Mouse (Mus musculus): ENCODE measurements at regions not wholly inside any gene's neighbourhood (a gene's known extent, or its start where the extent isn't known, plus 50 kb on each side); places are given as distances from the start of the nearest gene placed in this dataset.

DNA sequence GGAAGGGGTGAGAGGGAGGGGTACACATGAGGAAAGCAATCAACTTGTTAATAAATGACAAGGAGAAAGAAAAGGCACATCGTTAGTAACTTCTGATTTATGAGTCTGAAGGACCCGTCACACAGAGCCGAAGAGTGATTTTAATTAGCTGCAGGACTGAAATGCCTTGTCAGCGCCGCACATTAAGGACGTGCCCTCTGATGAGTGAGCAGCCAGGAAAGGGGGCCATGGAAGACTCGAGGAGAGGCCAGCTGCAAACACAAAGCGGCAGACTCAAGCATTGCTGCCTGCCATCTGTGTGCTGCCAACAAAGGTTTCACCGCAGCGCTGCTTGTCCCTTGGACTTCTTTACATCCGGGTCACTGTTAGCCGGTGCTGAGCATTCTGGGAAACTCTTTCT is 184.8 kb upstream of the Fn1 start:
- DNase-seq (ENCODE audit: low read depth, low spot score): no peak

DNA sequence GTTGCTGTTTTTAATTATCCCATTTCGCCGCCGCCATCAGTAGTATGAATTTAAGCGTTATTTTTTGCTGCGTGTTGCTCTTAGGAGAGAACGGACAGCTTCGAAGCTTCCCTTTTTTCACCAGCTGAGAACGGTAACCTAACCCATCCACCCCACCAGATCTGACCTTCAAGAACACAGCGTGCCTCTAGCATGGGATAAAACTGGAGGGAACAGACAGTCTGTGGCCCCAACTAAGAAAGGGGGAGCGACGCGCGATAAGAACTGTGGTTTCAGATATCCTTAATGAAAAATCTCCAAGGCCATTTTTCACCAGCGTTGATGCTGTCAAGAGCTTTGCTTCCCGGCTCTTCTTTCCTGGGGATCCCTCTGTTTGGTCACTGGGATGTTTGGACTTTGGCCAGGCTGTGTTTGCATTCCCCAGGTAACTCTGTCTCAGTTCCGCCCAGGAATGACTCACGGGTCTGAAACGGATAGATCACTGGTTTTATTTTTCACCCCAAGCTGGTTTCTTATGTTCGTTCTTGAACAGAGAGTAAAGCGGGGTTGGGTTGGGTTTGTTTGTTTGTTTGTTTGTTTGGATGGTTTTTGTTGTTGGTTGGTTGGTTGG is 184.1 kb upstream of the Fn1 start:
- no peak for DNase-seq (ENCODE audit: low read depth, low spot score)

DNA sequence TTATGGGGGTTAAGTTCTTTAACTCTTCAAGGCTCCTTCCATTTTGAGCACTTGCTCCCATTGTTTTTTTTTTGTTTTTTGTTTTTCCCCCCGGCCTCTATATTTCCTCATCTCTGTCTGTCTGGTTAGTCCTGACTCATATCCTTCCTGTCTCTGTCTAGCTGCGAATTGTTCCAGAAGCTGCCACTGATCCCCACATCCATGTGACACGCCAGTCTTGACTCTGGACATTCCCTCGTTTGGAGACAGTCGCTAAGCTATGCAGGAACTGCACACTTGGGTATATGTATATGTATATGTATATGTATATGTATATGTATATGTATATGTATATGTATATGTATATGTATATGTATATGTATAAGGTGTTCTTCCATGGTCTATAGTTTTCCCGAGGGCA is 177.4 kb upstream of the Fn1 start:
- DNase-seq (ENCODE audit: low read depth, low spot score): no peak

DNA sequence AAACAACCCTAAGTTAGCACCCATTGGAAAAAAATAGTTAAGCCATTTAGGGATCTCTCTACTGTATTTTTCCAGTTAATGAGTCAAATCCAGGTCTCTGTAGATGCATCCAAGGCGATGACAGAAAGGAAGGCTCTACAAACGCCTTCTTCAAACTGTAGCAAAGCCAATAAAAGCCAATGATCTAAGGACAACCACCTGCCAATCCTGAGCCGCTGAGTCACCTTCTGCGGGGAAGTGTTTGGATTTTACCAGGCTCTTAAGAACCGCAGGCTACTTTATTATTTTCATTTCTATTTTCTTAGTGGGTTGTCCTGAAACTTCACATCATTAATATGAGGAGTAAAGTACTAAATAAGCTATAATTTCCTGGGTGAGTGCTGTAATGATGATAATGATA is 171.4 kb upstream of the Fn1 start:
- DNase-seq (ENCODE audit: low read depth, low spot score): no peak

- no peak for DNase-seq (ENCODE audit: low read depth, low spot score)
Observed at GRCm38 (mm10) chr1:71822123-71822522, 169.1 kb upstream of the Fn1 start.

- DNase-seq (ENCODE audit: low read depth, low spot score): no peak
Observed at GRCm38 (mm10) chr1:71821099-71821498, 168.1 kb upstream of the Fn1 start.

GRCm38 (mm10) chr1:71816306-71816705 is 163.3 kb upstream of the Fn1 start:
- DNase-seq (ENCODE audit: low read depth, low spot score): no peak

- no peak for DNase-seq (ENCODE audit: low read depth, low spot score)
Observed at GRCm38 (mm10) chr1:71814141-71814540, 161.1 kb upstream of the Fn1 start.

DNA sequence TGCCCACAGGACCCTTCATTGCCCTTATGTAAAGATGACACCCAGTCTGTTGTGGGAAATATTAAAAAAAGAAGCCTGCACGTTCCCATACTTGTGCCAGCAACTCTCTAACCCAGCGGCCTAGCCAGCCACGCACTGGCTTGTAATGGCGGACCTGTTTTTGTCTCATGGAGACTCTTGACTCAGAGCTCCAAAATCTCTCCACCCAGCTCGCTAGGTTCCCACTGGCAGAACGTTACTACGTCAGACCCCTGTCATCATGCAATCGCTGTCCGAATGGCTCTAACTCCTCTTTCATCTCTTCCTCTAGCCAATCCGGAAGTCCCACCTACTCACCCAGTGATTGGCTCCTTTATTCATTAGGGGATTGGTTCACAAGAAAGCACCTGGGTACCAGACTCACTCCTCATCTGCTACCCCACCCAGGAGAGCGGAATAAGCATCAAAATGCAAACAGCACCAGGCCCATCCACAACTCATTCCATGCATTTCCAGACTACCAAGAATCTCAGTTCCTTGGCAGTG is 159.2 kb upstream of the Fn1 start:
- DNase-seq (ENCODE audit: low read depth, low spot score): no peak

DNA sequence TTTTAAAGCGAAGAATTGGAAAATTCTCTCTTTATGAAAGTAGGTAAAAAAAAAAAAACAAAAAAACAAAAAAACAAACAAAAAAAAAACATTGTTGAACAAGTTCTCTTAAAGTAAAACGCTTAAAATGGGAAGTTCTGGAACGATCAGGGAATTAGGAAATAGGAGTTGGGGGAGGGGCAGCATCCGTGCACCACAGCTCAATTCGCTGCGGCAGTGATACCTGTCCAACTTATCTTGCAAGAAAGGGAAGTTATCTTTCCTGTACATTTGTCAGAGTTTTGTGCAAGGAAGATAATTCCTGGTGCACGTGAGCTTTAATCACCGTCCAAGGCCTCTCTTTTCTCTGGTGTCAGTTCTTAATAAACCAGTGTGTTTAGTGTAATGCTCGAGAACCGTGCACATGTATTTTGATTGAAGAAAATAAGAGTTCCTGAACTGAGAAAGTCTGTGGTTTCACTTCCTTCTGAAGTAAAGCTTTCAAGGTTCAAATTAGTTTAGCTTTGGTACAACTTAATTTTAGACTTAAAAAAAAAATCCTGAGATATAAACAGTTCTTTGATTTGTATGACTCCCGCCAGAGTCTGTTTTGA is 158.3 kb upstream of the Fn1 start:
- no peak for DNase-seq (ENCODE audit: low read depth, low spot score)

DNA sequence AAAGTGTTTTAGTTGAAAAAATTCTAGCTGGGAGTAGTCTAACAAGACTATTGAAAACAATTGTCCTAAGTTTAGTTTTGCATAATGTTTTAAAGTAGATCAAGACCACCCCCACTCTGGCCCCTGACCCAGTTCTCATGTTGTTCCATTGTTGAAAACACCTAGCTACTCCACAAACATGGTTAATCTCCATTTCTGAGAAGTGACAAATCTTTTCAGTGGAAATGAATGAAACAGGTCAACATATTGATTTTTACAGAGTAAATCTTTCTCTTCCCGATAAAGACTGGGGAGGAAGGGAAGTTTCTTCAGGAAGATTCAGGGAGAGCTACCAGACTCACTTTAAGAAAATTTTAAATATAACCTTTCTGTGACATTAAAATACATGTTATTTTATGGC is 155.0 kb upstream of the Fn1 start:
- no peak for DNase-seq (ENCODE audit: low read depth, low spot score)

DNA sequence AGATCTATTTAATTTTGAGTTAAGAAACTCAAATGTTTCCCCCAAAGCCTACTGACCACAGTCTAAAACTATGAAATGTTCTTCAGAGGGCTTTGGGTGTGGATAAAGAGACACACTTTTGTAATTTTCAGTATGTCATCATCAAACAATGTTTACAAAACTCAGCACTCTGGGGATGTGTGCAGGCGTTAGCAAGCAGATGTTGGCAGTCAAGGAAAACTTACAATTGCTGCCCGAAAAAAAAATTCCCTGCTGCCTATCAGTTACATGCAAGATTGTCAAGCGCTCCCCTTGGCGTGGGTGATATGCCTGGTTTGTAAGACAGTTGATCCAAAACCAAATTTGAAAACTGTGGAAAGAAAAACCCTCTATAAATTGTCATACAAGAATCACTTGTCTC is 154.6 kb upstream of the Fn1 start:
- DNase-seq (ENCODE audit: low read depth, low spot score): no peak

DNA sequence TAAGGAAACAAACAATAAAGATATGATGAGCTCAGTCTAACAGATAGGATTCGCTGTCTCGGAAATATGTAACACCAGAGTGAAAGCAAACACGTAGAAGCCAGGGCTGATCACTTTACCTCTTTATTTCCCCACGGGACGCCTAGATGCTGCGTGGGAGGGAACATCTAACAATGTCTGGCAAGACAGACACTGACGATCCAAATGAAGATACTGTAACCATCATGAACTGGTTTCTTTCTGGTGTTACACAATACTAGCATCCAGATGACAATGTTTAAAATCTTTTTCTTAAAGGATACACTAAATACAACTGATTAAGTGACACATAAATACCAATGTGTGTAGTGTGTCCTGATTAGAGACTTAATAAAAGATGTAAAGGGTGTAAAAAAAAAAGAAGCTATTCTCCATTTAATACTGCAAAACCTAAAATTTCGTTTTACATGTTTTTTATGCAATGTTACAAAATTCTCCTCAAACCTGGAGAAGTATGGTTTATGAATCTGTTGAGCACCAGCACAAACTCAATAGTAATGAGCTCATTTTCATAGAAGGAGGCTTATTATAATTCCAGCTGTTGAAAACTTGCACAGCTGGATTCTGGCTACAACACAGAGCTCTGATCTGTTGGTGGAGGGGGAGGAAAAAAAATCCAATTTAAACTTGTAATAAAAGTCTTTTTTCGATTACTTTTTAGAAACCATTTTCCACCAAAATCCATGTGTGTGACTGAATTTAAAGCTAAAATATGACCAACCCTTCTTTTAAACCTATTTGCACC is 148.5 kb upstream of the Fn1 start:
- no peak for DNase-seq (ENCODE audit: low read depth, low spot score)

DNA sequence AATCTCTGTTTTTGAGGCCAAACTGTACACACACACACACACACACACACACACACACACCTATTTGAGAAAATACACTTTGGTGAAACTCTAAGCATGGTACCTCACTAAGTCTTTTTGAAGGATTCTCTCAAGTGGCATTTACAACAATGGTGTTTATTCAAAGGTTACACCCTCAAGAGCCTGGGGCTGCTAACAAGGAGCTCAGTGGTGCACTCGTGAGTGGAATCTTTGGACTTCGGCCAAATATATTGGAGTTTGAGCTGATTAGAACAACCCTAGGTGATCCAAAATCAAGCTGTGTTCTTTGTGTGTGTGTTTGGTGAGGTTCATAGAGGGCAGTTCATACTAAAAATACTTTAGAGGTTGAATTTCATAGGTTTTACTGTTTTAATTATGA is 147.6 kb upstream of the Fn1 start:
- no peak for DNase-seq (ENCODE audit: low read depth, low spot score)

GRCm38 (mm10) chr1:71798636-71799035 is 145.6 kb upstream of the Fn1 start:
- DNase-seq (ENCODE audit: low read depth, low spot score): no peak

DNA sequence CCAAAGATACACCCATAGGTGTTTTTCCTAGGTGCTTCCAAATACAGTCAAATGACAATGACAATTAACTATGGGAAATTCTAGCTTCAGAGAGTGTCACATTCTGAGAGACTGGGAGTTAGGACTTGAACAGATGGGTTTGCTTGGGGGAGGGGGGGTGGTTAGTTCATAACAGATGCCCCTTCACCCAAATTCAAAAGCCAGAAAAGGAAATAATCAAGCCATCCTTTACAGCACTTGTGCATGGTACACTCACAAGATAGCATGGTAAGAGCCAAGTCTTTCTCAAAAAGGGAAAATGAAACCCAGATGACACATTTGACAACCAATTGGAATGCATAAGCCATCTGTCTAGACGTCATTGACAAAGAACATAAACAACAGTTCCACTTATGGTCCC is 135.4 kb upstream of the Fn1 start:
- no peak for DNase-seq (ENCODE audit: low read depth, low spot score)

DNA sequence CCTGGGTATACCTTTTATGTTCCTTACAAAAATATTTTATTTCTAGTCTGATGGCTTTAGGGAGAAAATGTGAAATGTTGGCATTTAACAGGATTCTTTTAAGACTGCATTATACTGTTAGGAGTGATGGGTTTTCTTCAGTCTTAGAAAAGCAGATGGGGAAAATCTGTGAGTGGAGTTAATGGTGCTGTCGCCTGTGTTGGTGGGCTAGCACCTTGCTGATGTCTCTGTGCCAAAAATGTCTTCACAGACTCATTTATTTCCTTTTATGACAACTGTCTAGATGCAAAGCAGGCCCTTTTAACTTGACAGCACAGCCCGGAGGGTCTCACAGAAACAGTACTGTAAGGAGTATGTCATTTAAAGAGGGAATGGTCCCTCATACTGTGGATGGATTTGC is 131.9 kb upstream of the Fn1 start:
- no peak for DNase-seq (ENCODE audit: low read depth, low spot score)

- DNase-seq (ENCODE audit: low read depth, low spot score): no peak
Observed at GRCm38 (mm10) chr1:71778292-71778691, 125.3 kb upstream of the Fn1 start.

DNA sequence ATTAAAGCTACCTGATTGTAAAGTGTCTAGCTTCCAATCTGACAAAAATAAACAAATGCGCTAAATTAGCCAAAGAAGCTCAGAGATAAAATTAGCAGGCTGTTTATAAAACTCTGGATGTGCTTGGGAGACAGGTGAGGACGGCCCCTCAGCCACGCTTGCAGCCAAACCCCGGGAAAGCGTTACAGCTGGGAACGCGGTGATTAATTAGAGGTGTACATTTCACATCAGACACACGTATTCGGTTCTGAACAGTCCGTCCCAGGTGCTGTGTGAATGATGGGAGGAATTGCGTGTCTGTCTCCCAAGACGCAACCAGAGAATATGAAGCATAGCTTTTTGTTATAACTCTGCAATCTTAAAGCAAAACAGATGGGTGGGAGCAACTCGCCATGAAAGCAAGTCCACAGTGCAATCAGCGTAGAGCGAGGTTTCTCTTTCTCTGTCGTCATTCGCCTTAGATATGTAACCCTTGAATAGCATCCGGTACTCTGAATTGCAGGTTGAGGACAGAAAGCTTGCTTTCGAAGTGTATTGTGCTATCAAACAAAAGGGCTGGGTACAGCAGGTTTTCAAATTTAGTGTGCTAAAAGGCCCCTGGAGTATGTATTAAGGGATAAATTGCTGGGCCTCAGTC is 123.0 kb upstream of the Fn1 start:
- DNase-seq (ENCODE audit: low read depth, low spot score): no peak

- no peak for DNase-seq (ENCODE audit: low read depth, low spot score)
Observed at GRCm38 (mm10) chr1:71772526-71772925, 119.5 kb upstream of the Fn1 start.

GRCm38 (mm10) chr1:71771798-71772197 is 118.8 kb upstream of the Fn1 start:
- DNase-seq (ENCODE audit: low read depth, low spot score): no peak

GRCm38 (mm10) chr1:71769595-71769994 is 116.6 kb upstream of the Fn1 start:
- no peak for DNase-seq (ENCODE audit: low read depth, low spot score)

DNA sequence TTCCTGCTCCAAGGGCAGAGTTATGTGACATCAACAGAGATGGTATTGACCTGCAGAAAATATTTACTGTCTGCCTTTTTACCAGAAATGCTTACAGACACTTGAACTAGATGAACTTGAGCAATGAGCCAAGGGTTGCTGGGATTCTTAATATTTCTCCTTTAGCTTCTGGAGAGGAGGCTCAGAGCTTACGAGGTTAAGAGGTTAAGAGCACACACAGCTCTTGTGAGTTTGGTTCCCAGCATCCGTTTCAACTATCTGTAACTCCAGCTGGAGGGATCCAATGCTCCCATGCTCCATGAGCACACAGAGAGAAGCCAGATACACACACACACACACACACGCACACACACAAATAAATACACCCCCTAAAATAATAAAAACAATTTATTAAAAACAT is 114.7 kb upstream of the Fn1 start:
- no peak for DNase-seq (ENCODE audit: low read depth, low spot score)
